In the genomic region with DNA sequence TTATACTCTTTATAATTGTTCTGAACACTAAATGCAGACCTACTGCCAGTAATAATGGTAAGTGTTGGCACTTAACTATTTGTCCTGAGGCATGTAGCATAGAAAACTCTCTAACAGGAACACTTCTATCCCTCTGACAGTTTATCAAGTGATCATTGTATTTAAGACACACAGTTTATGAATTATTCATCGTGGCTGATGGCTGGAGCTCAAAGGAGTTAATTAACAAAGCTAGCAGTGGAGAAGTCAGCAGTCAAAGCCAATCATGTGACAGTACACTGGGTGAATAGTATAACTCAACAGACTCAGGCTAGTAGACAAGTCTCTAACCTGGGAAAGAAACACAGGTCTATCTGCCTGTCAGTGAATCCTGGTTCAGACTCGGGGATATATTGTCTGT, we compare ENCODE assay signal across 17 mouse cellular contexts. TPM values are rescaled to one million over a fixed set of nuclear protein-coding genes. Genes with fewer than 3 reads are reported as not detected.
DNase-seq lines count a peak whose midpoint lies in the region; ATAC-seq lines count a peak whose summit lies in the region.
"Had no signal": no experiment of that assay in that cellular context is flagged by ENCODE, and none has a peak within 500 bp of the region (broad histone marks: within the 10 kb centered on the region; RNA-seq: fewer than 3 reads in every experiment).

No protein-coding gene starts in this region.

- H3K9ac ChIP-seq in neural tube, embryonic 12.5 days = no peak overlapping the region
- no peak overlapping the region for H3K9ac ChIP-seq in hindbrain, embryonic 12.5 days
- H3K9ac ChIP-seq in midbrain, embryonic 14.5 days (replicated peaks; ENCODE audit: low read length) = no peak overlapping the region
- H3K9ac ChIP-seq in kidney, embryonic 16.5 days (replicated peaks; ENCODE audit: low read length) = no peak overlapping the region
- H3K9ac ChIP-seq: intestine, embryonic 15.5 days; limb, embryonic 15.5 days; liver, postnatal 0 days had no signal

- 44% methylated on average over 2 of the region's 2 CpGs for WGBS in neural tube, embryonic 12.5 days
- 39% methylated on average over 2 of the region's 2 CpGs for WGBS in hindbrain, embryonic 12.5 days
- 36% methylated on average over 2 of the region's 2 CpGs for WGBS in midbrain, embryonic 14.5 days
- WGBS in kidney, embryonic 16.5 days = 73% methylated on average over 2 of the region's 2 CpGs

- H3K27me3 ChIP-seq in neural tube, embryonic 12.5 days (replicated peaks) = no peaks in the 10 kb centered on the region
- no peaks in the 10 kb centered on the region for H3K27me3 ChIP-seq in hindbrain, embryonic 12.5 days
- H3K27me3 ChIP-seq in midbrain, embryonic 14.5 days (ENCODE audit: control insufficient read depth, insufficient read depth, low read length) = no peaks in the 10 kb centered on the region
- H3K27me3 ChIP-seq in kidney, embryonic 16.5 days (ENCODE audit: insufficient read depth, low read length) = no peaks in the 10 kb centered on the region
- H3K27me3 ChIP-seq: intestine, embryonic 15.5 days; limb, embryonic 15.5 days had no signal

- DNase-seq in neural tube, embryonic 10.5 days (ENCODE audit: extremely low spot score, low spot score) = no peak
- peak; percentile 75 for DNase-seq in midbrain, embryonic 14.5 days
- DNase-seq in cerebellum, postnatal 10 days = no peak
- no peak for DNase-seq in kidney, adult 9 months
- DNase-seq: adrenal gland, adult 2 months; cerebellum, adult 2 months; heart, postnatal 10 days; kidney, postnatal 14 days; liver, postnatal 0 days; lung, postnatal 36 days; thymus, adult 18-20 months had no signal

- no peaks in the 10 kb centered on the region for H3K9me3 ChIP-seq in neural tube, embryonic 12.5 days
- no peaks in the 10 kb centered on the region for H3K9me3 ChIP-seq in hindbrain, embryonic 12.5 days (replicated peaks)
- no peaks in the 10 kb centered on the region for H3K9me3 ChIP-seq in midbrain, embryonic 14.5 days (ENCODE audit: control insufficient read depth, low read length)
- H3K9me3 ChIP-seq in kidney, embryonic 16.5 days (ENCODE audit: low read length) = no peaks in the 10 kb centered on the region
- H3K9me3 ChIP-seq: intestine, embryonic 15.5 days; limb, embryonic 15.5 days had no signal

- H3K27ac ChIP-seq in neural tube, embryonic 12.5 days = no peak overlapping the region
- H3K27ac ChIP-seq in hindbrain, embryonic 12.5 days = no peak overlapping the region
- no peak overlapping the region for H3K27ac ChIP-seq in midbrain, embryonic 14.5 days (replicated peaks; ENCODE audit: low read depth, low read length)
- no peak overlapping the region for H3K27ac ChIP-seq in kidney, embryonic 16.5 days (ENCODE audit: low read length)
- H3K27ac ChIP-seq: intestine, embryonic 15.5 days; limb, embryonic 15.5 days had no signal

- peak; percentile 88 for ATAC-seq in neural tube, embryonic 12.5 days (ENCODE audit: low FRiP score, low read depth)
- ATAC-seq in hindbrain, embryonic 12.5 days (ENCODE audit: low FRiP score) = peak; percentile 90
- ATAC-seq in midbrain, embryonic 14.5 days (ENCODE audit: low FRiP score, low TSS enrichment) = peak; percentile 74
- no peak for ATAC-seq in kidney, embryonic 16.5 days (ENCODE audit: low FRiP score, low TSS enrichment)
- ATAC-seq: intestine, embryonic 15.5 days; liver, postnatal 0 days had no signal

- no peaks in the 10 kb centered on the region for H3K36me3 ChIP-seq in neural tube, embryonic 12.5 days
- no peaks in the 10 kb centered on the region for H3K36me3 ChIP-seq in hindbrain, embryonic 12.5 days
- no peaks in the 10 kb centered on the region for H3K36me3 ChIP-seq in midbrain, embryonic 14.5 days (ENCODE audit: control insufficient read depth, insufficient read depth, low read length)
- H3K36me3 ChIP-seq in kidney, embryonic 16.5 days (ENCODE audit: insufficient read depth, low read length) = no peaks in the 10 kb centered on the region
- H3K36me3 ChIP-seq: intestine, embryonic 15.5 days; limb, embryonic 15.5 days had no signal

- no peaks in the 10 kb centered on the region for H3K4me1 ChIP-seq in neural tube, embryonic 12.5 days
- H3K4me1 ChIP-seq in hindbrain, embryonic 12.5 days = no peaks in the 10 kb centered on the region
- 0 out of 2 replicates have a peak, but pooled peaks cover 3% of the 10 kb centered on the region for H3K4me1 ChIP-seq in midbrain, embryonic 14.5 days (ENCODE audit: control insufficient read depth, insufficient read depth, low read length)
- no peaks in the 10 kb centered on the region for H3K4me1 ChIP-seq in kidney, embryonic 16.5 days (ENCODE audit: insufficient read depth, low read length)
- H3K4me1 ChIP-seq: intestine, embryonic 15.5 days; limb, embryonic 15.5 days had no signal

- H3K4me2 ChIP-seq in neural tube, embryonic 12.5 days (replicated peaks) = no peak overlapping the region
- H3K4me2 ChIP-seq in hindbrain, embryonic 12.5 days (replicated peaks) = no peak overlapping the region
- no peak overlapping the region for H3K4me2 ChIP-seq in midbrain, embryonic 14.5 days (ENCODE audit: low read length)
- no peak overlapping the region for H3K4me2 ChIP-seq in kidney, embryonic 16.5 days (replicated peaks; ENCODE audit: low read depth, low read length)
- H3K4me2 ChIP-seq: intestine, embryonic 15.5 days; limb, embryonic 15.5 days had no signal

- H3K4me3 ChIP-seq in neural tube, embryonic 12.5 days = no peak overlapping the region
- H3K4me3 ChIP-seq in hindbrain, embryonic 12.5 days = no peak overlapping the region
- H3K4me3 ChIP-seq in midbrain, embryonic 14.5 days (replicated peaks; ENCODE audit: low read depth, low read length) = no peak overlapping the region
- H3K4me3 ChIP-seq in kidney, embryonic 16.5 days (ENCODE audit: low read length) = no peak overlapping the region
- H3K4me3 ChIP-seq: intestine, embryonic 15.5 days; limb, embryonic 15.5 days had no signal

RNA-seq across cellular contexts. Expression of gene Erbb4, which starts 49.5 kb away (rescaled TPM):
- polyA plus RNA-seq in neural tube, embryonic 12.5 days (2016; fragmentation: Nextera tagmentation; extraction: Ambion mirVana) = 8.8 and 9.4 TPM in 2 replicates
- polyA plus RNA-seq in hindbrain, embryonic 12.5 days (2016; fragmentation: Nextera tagmentation; extraction: Ambion mirVana) = 9.2 and 10.7 TPM in 2 replicates
- polyA plus RNA-seq in midbrain, embryonic 14.5 days (2014; fragmentation: Nextera tagmentation; extraction: Ambion mirVana) = 17.8 and 22.3 TPM in 2 replicates
- polyA plus RNA-seq in kidney, embryonic 16.5 days (2015; fragmentation: Nextera tagmentation; extraction: Ambion mirVana) = 5.6 and 6.6 TPM in 2 replicates
- polyA plus RNA-seq: C2C12 had no signal
